Mouse (Mus musculus) liver, embryonic 11.5 days (tissue): ENCODE measurements around the gene Ptprn. TPM values are rescaled to one million over a fixed set of nuclear protein-coding genes. Genes with fewer than 3 reads are reported as not detected.

Experiments used
- ATAC-seq: fragments of 200-750 bp; cut with Nextera tagmentation; replicated peaks from 2 replicates; pipeline ENCODE4 v1.8.0; 2017; ENCODE audit warnings: moderate number of reproducible peaks, mild to moderate bottlenecking, moderate TSS enrichment, moderate library complexity; ENCODE audit not compliant: low FRiP score
- DNase-seq: peaks from one replicate; pipeline ENCODE4 v3.0.0-alpha.2; 2017; ENCODE audit warnings: low spot score
- H3K27ac ChIP-seq: fragments of 300-500 bp; sonication (generic); 2 replicates; pipeline ENCODE4 v1.5.1; 2014; ENCODE audit warnings: mild to moderate bottlenecking, low read depth, low read length, control low read depth
- H3K27me3 ChIP-seq: fragments of 300-500 bp; sonication (generic); replicated peaks from 2 replicates; pipeline ENCODE4 v1.6.1; 2014; ENCODE audit warnings: low read length, mixed read lengths; ENCODE audit not compliant: control insufficient read depth, insufficient read depth
- H3K36me3 ChIP-seq: fragments of 300-500 bp; sonication (generic); 2 replicates; pipeline ENCODE4 v1.6.1; 2014; ENCODE audit warnings: mild to moderate bottlenecking, low read length, moderate library complexity, mixed read lengths; ENCODE audit not compliant: control insufficient read depth, insufficient read depth
- H3K4me1 ChIP-seq: fragments of 300-500 bp; sonication (generic); replicated peaks from 2 replicates; pipeline ENCODE4 v1.6.1; 2014; ENCODE audit warnings: low read length, mixed read lengths; ENCODE audit not compliant: control insufficient read depth, insufficient read depth
- H3K4me2 ChIP-seq: fragments of 300-500 bp; sonication (generic); 2 replicates; pipeline ENCODE4 v1.6.1; 2014; ENCODE audit warnings: mild to moderate bottlenecking, control low read depth, moderate library complexity
- H3K4me3 ChIP-seq: fragments of 300-500 bp; sonication (generic); 2 replicates; pipeline ENCODE4 v1.5.1; 2014; ENCODE audit warnings: low read depth, low read length, control low read depth
- H3K9ac ChIP-seq: fragments of 300-500 bp; sonication (generic); 2 replicates; pipeline ENCODE4 v1.6.1; 2014; ENCODE audit warnings: low read depth, low read length, control low read depth
- H3K9me3 ChIP-seq: fragments of 300-500 bp; sonication (generic); 2 replicates; pipeline ENCODE4 v1.6.1; 2016; ENCODE audit warnings: low read length, inconsistent platforms, mixed read lengths; ENCODE audit not compliant: control insufficient read depth
- WGBS: fragments of 180-500 bp; shearing (Covaris S2); extraction: QIAGEN DNeasy Blood & Tissue Kit; methylation state at CpG from one replicate; pipeline ENCODE4 v1.1.7; 2014; 5-methylcytosine and 5-hydroxymethylcytosine counted together
- polyA plus RNA-seq: library from polyadenylated mRNA; unstranded; fragments of >200 nt; fragmentation: Nextera tagmentation; extraction: Ambion mirVana; gene quantifications from 2 replicates; pipeline ENCODE4 v1.2.1, GENCODE M21; 2014

The Ptprn gene
- polyA plus RNA-seq, 1 experiment from 2014 or later: 1.0 TPM

DNA sequence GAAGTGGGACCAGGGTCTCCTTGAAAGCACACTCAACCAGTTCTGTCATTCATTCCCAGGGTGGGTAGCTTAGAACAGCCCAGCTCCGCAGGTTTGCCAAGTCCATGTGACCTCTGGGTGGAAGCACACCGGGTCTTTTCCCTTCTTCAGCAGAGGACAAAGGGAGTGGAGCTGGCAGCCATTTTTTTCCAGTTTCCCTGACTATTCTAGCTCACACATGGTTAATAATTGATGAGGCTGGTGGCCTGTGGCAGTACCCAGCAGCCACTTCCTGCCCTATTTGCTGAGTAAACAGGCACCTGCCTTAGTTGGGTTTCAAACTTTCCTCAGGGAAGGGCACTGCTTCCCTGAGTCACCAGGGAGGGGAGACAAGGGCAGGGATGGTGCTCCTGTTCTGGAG is 49.9 kb downstream of the Ptprn start:
- ATAC-seq (no peak), DNase-seq (no peak)
- Histone ChIP-seq H3K9ac (peak overlapping the region; percentile 9; the same call in 1 of the 2 replicates), H3K4me3 (peak overlapping the region; percentile 16; the same call in 1 of the 2 replicates), H3K4me1 (peaks cover 64% of the 10 kb centered on the region), H3K4me2 (peak overlapping the region; percentile 100), H3K9me3 (no peaks in the 10 kb centered on the region), H3K27ac (peak overlapping the region; percentile 54; the same call in 1 of the 2 replicates), H3K36me3 (peaks cover 31% of the 10 kb centered on the region), H3K27me3 (peaks cover 2% of the 10 kb centered on the region; the same call in 1 of the 2 replicates)
- WGBS: 63% methylated on average over 2 of the region's 2 CpGs

DNA sequence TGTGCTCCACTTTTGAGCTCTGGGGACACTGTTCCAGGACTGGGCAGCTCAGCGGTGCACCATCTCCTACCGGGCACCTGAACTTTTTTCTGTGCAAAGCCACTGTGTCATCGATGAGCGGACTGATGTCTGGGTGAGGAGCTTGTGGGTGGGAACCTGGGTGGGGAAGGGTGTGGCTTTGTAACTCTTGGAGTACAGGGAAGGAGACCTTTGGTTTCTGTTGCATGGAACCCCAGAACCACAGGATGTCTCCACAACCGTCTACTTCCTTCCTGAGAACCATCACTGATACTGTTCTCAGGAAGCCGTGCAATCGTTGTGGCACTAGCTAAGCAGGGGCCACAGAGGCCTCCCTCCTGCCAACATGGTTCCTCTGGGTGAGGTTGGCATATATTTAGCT is 51.2 kb downstream of the Ptprn start:
- no peak for DNase-seq

DNA sequence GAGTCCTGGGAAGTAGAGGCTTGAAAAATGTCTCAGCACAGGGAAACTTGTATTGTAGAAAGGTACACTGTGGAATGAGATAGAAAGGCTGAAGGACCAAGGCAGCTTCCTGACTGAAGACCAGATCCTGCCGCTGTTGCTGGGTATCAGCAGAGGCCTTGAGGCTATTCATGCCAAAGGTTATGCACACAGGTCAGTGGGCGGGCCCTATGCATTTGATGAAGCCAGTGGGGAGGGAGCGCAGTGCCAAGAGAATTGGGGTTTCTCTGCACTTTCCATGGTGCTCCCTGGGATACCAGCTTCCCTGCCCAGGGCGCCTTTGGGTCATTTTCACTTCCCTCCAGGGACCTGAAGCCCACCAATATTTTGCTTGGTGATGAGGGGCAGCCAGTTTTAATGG is 51.8 kb downstream of the Ptprn start:
- DNase-seq (no peak), ATAC-seq (no peak)
- peaks cover 68% of the 10 kb centered on the region for H3K4me1 ChIP-seq
- 0 out of 2 replicates have a peak overlapping the region, but pooled peaks have one; percentile 4 for H3K27ac ChIP-seq
- H3K9ac ChIP-seq: no peak overlapping the region; the same call in 1 of the 2 replicates
- H3K36me3 ChIP-seq: peaks cover 31% of the 10 kb centered on the region
- 69% methylated on average over 4 of the region's 4 CpGs for WGBS
- H3K4me2 ChIP-seq: peak overlapping the region; percentile 100
- H3K27me3 ChIP-seq: no peaks in the 10 kb centered on the region
- peak overlapping the region; percentile 91 for H3K4me3 ChIP-seq
- H3K9me3 ChIP-seq: no peaks in the 10 kb centered on the region

More for the DNA sequence above, 51.2 kb downstream of the Ptprn start:
- Histone ChIP-seq H3K27me3 (no peaks in the 10 kb centered on the region), H3K27ac (peak overlapping the region; percentile 45; the same call in 1 of the 2 replicates), H3K9me3 (no peaks in the 10 kb centered on the region), H3K4me2 (peak overlapping the region; percentile 100), H3K36me3 (peaks cover 31% of the 10 kb centered on the region), H3K9ac (no peak overlapping the region; the same call in 1 of the 2 replicates), H3K4me3 (peak overlapping the region; percentile 91), H3K4me1 (peaks cover 70% of the 10 kb centered on the region)
- ATAC-seq: peak; percentile 9; the same call in 1 of the 2 replicates
- 46% methylated on average over 7 of the region's 7 CpGs for WGBS

DNA sequence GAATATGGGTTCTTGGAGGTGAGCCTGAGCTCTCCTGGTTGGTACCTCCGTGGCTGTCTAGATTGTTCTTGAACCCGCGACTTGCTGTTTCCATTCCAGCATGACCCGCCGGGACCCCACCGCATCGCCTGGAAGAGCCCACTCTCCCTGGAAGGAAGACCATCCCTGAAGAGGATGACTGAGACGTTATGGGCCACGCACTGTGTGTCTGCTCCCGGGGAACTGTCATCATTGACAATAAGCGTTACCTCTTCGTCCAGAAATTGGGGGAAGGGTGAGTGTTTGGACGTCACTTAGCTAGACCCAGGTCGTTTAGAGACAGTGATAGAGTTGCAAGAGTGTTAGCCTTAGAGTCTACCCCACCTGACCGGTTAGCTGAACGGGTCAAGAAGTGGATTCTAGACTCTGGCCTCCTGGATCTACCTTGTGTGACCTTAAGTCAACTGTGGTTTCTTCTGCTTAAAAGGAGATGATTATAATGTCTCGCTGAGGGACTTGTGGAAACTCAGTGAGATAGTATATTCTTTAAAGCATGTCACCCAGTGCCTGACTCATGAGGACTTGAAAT is 53.1 kb downstream of the Ptprn start:
- H3K36me3 ChIP-seq: peaks cover 29% of the 10 kb centered on the region
- peak overlapping the region; percentile 65 for H3K27ac ChIP-seq
- no peaks in the 10 kb centered on the region for H3K9me3 ChIP-seq
- H3K4me1 ChIP-seq: peaks cover 55% of the 10 kb centered on the region
- peak overlapping the region; percentile 88 for H3K9ac ChIP-seq
- no peak for DNase-seq
- H3K27me3 ChIP-seq: no peaks in the 10 kb centered on the region
- no peak for ATAC-seq
- peak overlapping the region; percentile 91 for H3K4me3 ChIP-seq
- WGBS: 8% methylated on average over 17 of the region's 17 CpGs
- H3K4me2 ChIP-seq: peak overlapping the region; percentile 100

DNA sequence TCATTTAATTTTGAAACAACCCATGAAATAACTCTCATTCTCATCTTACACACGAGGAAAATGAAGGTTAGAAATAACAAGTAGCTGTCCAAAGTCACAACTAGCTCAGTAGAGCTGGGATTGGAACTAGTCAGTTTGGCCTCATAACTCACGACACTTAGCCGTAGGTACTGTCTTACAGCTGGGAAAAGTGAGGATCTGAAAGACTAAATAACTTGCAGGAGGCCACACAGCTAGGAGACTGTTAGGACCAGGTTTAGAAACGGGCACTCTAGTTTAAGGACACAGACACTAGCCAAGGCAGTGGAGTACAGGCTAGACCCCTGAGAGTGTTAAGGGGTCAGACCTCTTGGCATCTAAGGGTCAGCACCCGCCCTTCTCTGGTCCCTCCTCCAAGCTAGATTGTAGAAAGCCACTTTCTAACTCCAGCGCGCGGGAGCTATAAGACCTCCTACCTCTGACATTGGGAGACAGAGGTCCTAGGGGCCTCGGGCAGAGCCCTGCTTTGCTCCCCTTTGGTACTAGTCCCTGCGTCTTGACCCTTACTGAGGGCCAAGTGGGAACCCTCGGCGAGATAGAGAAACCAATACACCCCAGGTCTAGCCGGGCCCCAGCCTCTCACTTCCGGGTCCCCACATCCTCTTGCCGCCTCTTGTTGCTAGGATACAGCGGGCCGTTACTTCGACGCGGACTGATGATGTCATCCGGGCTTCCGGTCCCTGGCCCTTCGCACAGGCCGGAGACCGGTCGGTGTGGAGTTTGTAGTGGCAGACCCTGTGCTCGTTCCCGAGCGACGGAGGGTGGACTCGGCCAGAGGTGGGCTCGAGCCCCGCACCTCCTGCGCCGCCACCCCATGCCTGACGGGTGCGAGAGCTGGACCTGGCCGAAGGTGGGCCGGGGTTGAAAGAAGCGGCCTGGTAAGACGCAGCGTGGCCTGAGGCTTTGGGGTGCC is 53.9 kb downstream of the Ptprn start, which contains the start of the genes Glb1l and Stk16:
Gene Glb1l (minus strand): TSS at position 678 of the 952 bp plus-strand sequence.
Gene Stk16 (plus strand): TSS at position 703 of the 952 bp plus-strand sequence.
- H3K36me3 ChIP-seq: peaks cover 22% of the 10 kb centered on the region
- peaks cover 48% of the 10 kb centered on the region for H3K4me1 ChIP-seq
- H3K9ac ChIP-seq: peak within 1 kb of the TSS; percentile 88
- H3K9me3 ChIP-seq: no peaks in the 10 kb centered on the region
- ATAC-seq: peak; percentile 87
- H3K27me3 ChIP-seq: no peaks in the 10 kb centered on the region
- peak; percentile 96 for DNase-seq
- peak within 1 kb of the TSS; percentile 91 for H3K4me3 ChIP-seq
- H3K27ac ChIP-seq: peak within 1 kb of the TSS; percentile 65
- 5% methylated on average over 42 of the region's 42 CpGs for WGBS
- H3K4me2 ChIP-seq: peak within 1 kb of the TSS; percentile 100

DNA sequence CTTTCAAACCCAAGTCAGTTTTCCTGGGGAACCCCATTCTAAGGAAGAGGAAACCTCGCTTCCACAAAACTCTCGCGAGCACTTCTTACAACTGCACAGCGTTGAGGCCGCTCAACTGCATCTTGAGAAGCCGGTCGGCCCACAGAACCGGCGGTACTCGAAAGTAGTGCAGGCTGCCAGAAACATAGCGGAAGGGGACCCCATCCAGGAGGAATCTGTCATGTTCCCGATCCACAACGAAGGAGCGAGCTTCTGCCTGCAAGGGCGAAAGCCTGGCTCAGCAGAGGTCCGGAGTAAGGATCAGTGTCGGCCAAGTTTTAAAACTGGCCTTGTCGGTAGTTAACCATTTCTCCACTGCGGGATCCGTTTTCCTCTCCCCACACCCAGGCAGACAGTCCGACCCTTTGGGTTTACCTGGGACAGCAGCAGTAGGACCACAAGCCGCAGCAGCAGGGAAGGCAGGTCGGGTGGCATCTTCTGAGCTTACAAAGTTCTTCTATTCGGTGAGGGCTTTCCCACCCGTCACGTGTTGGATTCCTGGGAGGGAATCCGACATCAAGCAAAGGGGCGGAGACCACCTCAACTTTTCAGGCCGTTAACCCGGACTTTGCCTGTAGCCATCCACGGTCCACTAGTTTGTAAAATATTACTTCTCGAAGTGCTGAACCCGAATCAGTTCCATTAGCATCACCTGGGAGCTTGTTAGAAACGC is 55.2 kb downstream of the Ptprn start:
- peak overlapping the region; percentile 66 for H3K9ac ChIP-seq
- peak overlapping the region; percentile 53 for H3K4me3 ChIP-seq
- ATAC-seq (no peak), DNase-seq (no peak)
- 20% methylated on average over 34 of the region's 34 CpGs for WGBS
- H3K9me3 ChIP-seq: no peaks in the 10 kb centered on the region
- H3K4me2 ChIP-seq: peak overlapping the region; percentile 100
- H3K27me3 ChIP-seq: no peaks in the 10 kb centered on the region
- H3K4me1 ChIP-seq: peaks cover 40% of the 10 kb centered on the region
- peaks cover 15% of the 10 kb centered on the region for H3K36me3 ChIP-seq
- H3K27ac ChIP-seq: 0 out of 2 replicates have a peak overlapping the region, but pooled peaks have one; percentile 5

DNA sequence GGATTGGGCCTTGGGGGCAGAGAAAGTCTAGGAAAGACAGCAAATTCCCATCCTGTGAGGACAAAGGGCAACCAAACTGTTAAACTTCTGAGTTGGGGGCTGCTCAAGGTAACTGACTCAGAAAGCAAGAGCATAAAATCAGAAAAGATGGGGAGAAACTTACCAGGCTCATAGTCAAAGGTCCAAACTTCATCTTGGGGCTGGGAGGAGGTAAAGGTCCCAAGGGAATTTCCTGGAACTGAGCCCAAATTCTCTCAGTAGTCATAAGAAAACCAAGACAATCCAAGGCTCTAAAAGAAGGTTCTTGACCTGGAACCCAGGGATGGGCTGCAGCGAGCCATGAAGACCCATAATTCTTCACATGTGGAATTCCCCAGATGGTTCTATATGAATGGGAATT is 63.1 kb downstream of the Ptprn start:
- H3K9me3 ChIP-seq: no peaks in the 10 kb centered on the region
- no peak overlapping the region for H3K4me2 ChIP-seq
- no peak overlapping the region for H3K4me3 ChIP-seq
- 87% methylated on average over 1 of the region's 1 CpGs for WGBS
- H3K36me3 ChIP-seq: peaks cover 20% of the 10 kb centered on the region
- H3K27me3 ChIP-seq: no peaks in the 10 kb centered on the region
- ATAC-seq (no peak), DNase-seq (no peak)
- H3K27ac ChIP-seq: no peak overlapping the region
- H3K9ac ChIP-seq: no peak overlapping the region
- H3K4me1 ChIP-seq: no peaks in the 10 kb centered on the region
